Mouse (Mus musculus) cerebellum, adult 2 months (tissue): Measurements from ENCODE around the gene Dnajb7. TPM values are rescaled to one million over a fixed set of nuclear protein-coding genes. Genes with fewer than 3 reads are reported as not detected.

Experiments
- DNase-seq, 2 experiments: peaks; one replicate each; pipeline ENCODE4 v3.0.0; 2021
- H3K27ac ChIP-seq: fragments of 200-500 bp; 2 replicates; pipeline ENCODE4 v1.5.1; 2012; ENCODE audit warnings: low read length, control low read depth, inconsistent platforms; ENCODE audit not compliant: insufficient read depth
- H3K27me3 ChIP-seq: fragments of 200-500 bp; 2 replicates; pipeline ENCODE4 v1.6.1; 2012; ENCODE audit warnings: inconsistent platforms, mild to moderate bottlenecking, low read length, moderate library complexity; ENCODE audit not compliant: control insufficient read depth, insufficient read depth
- H3K4me1 ChIP-seq: fragments of 200-500 bp; 2 replicates; pipeline ENCODE4 v1.6.1; 2011; ENCODE audit warnings: low read length; ENCODE audit not compliant: control insufficient read depth, insufficient read depth
- H3K4me3 ChIP-seq: fragments of 200-500 bp; replicated peaks from 2 replicates; pipeline ENCODE3; 2011; ENCODE audit warnings: mild to moderate bottlenecking, low read depth, low read length, control low read depth; ENCODE audit not compliant: insufficient read depth
- CTCF ChIP-seq: fragments of 200-500 bp; IDR thresholded peaks from 2 replicates; pipeline ENCODE4 v1.5.1; 2011; ENCODE audit warnings: low read depth, mild to moderate bottlenecking, control low read depth, low read length, moderate library complexity, borderline replicate concordance; ENCODE audit not compliant: insufficient read depth
- POLR2A ChIP-seq: fragments of 200-500 bp; IDR thresholded peaks from 2 replicates; pipeline ENCODE4 v1.6.1; 2011; ENCODE audit warnings: low read length, control low read depth, borderline replicate concordance; ENCODE audit not compliant: insufficient read depth
- WGBS: fragments of 180-500 bp; shearing (Covaris S2); methylation state at CpG from one replicate; pipeline ENCODE4 v1.1.7; 2018; 5-methylcytosine and 5-hydroxymethylcytosine counted together
- polyA plus RNA-seq: library from polyadenylated mRNA; depleted of rRNA; stranded (reverse); fragments of >200 nt; gene quantifications from 2 replicates; pipeline ENCODE4 v1.2.3, GENCODE M21; 2012

The Dnajb7 gene
- polyA plus RNA-seq, 1 experiment, result 0.07 TPM

DNA sequence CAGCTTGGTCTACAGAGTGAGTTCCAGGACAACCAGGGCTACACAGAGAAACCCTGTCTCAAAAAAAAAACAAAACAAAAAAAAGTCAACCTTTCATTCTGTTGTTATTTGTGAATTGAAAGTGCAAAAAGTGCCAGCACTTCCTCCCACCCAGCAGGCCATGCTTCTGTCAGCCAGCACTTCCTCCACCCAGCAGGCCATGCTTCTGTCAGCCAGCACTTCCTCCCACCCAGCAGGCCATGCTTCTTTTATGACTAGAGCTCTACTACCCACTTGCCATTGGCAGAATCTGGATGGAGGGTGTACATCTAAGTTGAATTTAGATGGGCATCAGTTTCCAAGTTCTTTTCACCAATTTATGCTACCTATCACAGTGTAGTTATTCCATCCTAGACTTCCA, 15.1 kb downstream of the Dnajb7 start:
- Histone ChIP-seq H3K4me1 (peaks cover 2% of the 10 kb centered on the region), H3K4me3 (no peak overlapping the region), H3K27me3 (no peaks in the 10 kb centered on the region), H3K27ac (no peak overlapping the region)
- TF ChIP-seq POLR2A (no peak), CTCF (no peak)
- peak; percentile 39 to 64 for DNase-seq

DNA sequence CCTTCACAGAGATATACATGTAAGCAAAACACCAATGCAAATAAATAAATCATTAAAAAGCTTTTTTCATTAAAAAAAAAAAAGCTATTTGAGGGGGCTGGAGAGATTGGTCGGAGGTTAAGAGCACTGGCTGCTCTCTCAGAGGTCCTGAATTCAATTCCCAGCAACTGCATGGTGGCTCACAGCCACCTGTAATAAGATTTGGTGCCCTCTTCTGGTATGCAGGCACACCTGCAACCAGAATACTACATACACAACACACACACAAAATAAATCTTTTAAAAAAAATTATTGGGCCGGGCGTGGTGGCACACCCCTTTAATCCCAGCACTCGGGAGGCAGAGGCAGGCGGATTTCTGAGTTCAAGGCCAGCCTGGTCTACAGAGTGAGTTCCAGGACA, 21.8 kb downstream of the Dnajb7 start:
- TF ChIP-seq POLR2A (no peak), CTCF (no peak)
- no peak overlapping the region for H3K27ac ChIP-seq
- no peak for DNase-seq
- H3K27me3 ChIP-seq, result no peaks in the 10 kb centered on the region
- no peak overlapping the region for H3K4me3 ChIP-seq
- WGBS, result 97% methylated on average over 5 of the region's 5 CpGs
- H3K4me1 ChIP-seq, result no peaks in the 10 kb centered on the region

DNA sequence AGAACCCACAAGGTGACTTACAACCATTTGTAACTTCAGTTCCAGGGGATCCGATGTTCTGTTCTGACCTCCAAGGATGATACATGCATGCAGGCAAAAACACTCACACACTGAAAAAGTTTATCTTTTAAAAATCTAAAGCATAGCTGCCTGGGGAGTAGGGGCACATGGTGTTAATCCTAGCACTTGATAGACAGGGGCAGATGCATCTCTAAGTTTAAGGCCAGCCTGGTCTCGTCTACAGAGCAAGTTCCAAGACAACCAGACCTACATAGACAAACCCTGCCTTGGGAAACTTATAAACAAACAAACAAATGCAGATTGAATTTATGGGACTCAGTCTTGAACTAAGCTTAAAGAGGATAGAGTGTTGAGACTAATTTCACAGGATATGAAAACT, 29.3 kb downstream of the Dnajb7 start:
- DNase-seq, result no peak
- Histone ChIP-seq H3K4me1 (no peaks in the 10 kb centered on the region), H3K27ac (no peak overlapping the region), H3K4me3 (no peak overlapping the region), H3K27me3 (no peaks in the 10 kb centered on the region)
- no peak for TF ChIP-seq POLR2A
- TF ChIP-seq CTCF, result no peak
- 85% methylated on average over 2 of the region's 2 CpGs for WGBS

DNA sequence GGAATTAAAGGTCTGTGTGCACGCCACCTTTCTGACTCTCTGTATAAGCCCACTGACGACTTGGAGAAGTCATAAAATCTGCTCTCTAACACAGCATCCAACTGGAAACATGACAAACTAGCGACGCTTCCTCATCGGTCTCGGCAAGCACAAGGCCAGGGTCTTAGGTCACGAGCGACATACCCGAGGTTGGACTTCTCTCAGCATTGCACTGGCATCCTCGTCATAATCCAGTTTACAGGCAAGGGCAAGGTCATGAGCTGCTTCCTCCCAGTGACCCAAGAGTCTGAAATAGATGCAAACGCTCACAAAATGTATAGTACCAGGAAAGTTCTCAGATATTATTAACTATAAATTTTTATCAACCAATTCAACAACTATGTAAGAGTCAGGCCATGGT, 33.5 kb downstream of the Dnajb7 start:
- DNase-seq, result no peak
- WGBS, result 92% methylated on average over 11 of the region's 11 CpGs
- H3K27me3 ChIP-seq, result no peaks in the 10 kb centered on the region
- no peak overlapping the region for H3K27ac ChIP-seq
- TF ChIP-seq CTCF (no peak), POLR2A (no peak)
- H3K4me3 ChIP-seq, result no peak overlapping the region
- no peaks in the 10 kb centered on the region for H3K4me1 ChIP-seq

DNA sequence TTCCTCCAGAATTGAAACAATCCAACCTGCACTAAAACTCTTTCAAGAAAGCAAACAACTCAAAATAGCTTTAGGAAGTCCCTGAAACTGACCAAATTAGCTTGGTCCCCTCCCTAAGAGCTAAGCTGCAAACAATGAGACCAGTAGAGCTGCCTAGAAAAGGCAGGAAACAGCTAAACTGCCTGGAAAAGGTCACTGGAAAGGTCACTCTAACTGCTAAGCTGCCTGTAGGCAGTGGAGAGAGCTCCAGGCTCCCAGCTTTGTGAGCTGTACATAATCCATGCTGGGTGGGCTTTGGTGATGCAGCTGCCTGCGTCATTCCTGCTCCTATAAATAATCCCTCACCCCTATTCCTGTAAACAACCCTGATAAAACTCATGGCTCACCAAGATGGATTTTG, 37.7 kb downstream of the Dnajb7 start:
- TF ChIP-seq CTCF (no peak), POLR2A (no peak)
- no peak overlapping the region for H3K27ac ChIP-seq
- no peaks in the 10 kb centered on the region for H3K27me3 ChIP-seq
- 93% methylated on average over 1 of the region's 1 CpGs for WGBS
- H3K4me1 ChIP-seq, result no peaks in the 10 kb centered on the region
- H3K4me3 ChIP-seq, result no peak overlapping the region
- DNase-seq, result no peak

DNA sequence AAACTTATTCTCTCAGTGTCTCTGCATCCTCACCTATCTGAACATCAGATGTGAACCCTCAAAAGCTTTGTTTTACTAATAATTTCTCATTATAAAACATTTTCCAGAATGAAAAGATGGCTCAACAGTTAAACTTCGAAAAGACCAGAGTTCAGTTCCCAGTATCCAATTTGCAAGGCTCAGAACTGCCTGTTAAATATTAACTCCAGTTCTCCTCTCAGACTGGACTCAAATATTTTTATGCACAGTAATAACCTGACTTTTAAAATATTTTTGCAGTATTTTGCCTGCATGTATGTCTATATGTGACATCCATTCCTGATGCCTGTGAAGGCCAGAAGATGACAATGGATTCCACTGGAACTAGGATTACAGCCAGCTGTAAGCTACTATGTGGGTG, 39.5 kb downstream of the Dnajb7 start:
- no peak overlapping the region for H3K27ac ChIP-seq
- no peak for DNase-seq
- no peak overlapping the region for H3K4me3 ChIP-seq
- no peaks in the 10 kb centered on the region for H3K27me3 ChIP-seq
- H3K4me1 ChIP-seq, result no peaks in the 10 kb centered on the region
- TF ChIP-seq POLR2A (no peak), CTCF (no peak)
- 94% methylated on average over 1 of the region's 1 CpGs for WGBS

DNA sequence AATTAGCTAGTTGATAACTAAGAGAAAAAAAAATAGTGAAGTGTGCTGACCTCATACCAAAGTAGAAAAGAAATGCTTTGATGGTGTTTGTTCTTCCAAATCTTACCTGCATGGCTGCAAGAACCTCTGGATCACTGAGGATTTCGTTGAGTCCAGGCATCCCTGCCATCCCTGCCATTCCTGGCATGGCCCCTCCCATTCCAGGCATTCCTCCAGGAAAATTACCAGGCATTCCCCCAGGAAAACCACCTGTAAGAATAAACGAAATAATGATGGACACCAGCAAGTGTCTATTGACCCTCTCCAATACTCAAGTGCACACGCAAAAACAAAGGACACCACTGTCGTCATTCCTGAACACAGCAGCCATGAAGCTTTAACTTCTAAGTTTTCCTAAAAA, 41.9 kb downstream of the Dnajb7 start:
- no peak for DNase-seq
- Histone ChIP-seq H3K27ac (no peak overlapping the region), H3K4me3 (no peak overlapping the region), H3K27me3 (no peaks in the 10 kb centered on the region), H3K4me1 (no peaks in the 10 kb centered on the region)
- 60% methylated on average over 4 of the region's 4 CpGs for WGBS
- TF ChIP-seq CTCF (no peak), POLR2A (no peak)

DNA sequence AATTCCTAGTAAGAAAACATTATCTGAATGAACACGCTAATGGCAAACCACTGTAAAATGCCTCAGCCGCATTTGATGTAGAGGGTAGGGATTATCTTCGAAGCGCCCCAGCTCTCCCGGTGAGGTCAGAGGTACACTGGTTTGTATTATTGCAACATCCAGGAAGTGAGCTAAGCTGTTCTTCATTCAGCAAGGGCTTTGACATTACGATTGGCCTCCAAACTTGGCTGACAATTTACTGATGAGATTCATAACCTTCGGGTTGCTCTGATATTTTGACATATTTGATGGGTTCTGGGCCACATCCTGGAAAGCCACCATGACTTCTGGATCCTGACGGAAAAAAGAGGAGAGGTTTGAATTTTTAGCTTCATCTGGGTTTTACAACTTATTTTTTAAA, 42.9 kb downstream of the Dnajb7 start:
- Histone ChIP-seq H3K27ac (no peak overlapping the region), H3K4me3 (no peak overlapping the region), H3K4me1 (no peaks in the 10 kb centered on the region), H3K27me3 (no peaks in the 10 kb centered on the region)
- DNase-seq, result no peak
- WGBS, result 90% methylated on average over 8 of the region's 8 CpGs
- TF ChIP-seq POLR2A (no peak), CTCF (no peak)

DNA sequence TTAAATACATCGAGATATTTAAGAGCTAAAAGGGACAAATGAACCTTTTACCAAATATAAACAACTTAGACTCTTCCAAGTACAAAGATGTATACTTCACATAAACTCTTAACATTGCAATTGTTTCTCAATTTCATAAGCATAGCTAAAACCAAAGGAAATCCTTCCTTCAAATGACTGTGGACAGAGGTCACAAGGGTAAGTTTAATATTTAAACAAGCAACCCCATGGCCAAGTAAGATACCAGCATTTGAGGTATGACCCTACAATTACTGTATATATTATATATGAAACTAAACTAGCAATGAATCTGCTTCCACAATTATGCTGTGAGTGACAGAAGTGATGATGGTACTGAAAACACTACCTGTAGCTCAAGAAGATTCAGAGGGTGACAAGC, 43.8 kb downstream of the Dnajb7 start:
- Histone ChIP-seq H3K4me1 (no peaks in the 10 kb centered on the region; the same call in 1 of the 2 replicates), H3K27me3 (no peaks in the 10 kb centered on the region), H3K27ac (no peak overlapping the region), H3K4me3 (no peak overlapping the region)
- DNase-seq, result no peak
- no peak for TF ChIP-seq POLR2A
- no peak for TF ChIP-seq CTCF
- WGBS, result 96% methylated on average over 1 of the region's 1 CpGs
